Mouse (Mus musculus): ENCODE data around the gene Zfp26. TPM values are rescaled to one million over a fixed set of nuclear protein-coding genes. Genes with fewer than 3 reads are reported as not detected.

The Zfp26 gene
- polyA plus RNA-seq, 1 experiment from 2014 or later = 36.5 TPM

DNA sequence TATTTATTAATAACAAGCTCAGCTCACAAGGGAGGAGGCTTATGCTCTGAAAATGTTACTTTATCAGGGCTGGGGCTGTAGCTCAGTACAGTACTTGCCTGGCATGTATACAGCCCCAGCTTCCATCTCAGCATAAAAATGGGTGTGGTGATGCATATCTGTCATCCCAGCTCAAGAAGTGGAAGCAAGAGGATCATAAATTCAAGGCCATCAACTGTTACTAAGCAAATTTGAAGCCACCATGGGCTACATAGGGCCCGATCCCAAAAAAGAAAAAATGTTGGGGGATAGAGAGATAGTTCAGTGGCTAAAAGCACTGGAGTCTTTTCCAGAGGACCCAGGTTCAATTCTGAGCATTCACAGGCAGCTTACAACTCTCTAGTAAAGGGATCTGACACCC is 16.7 kb upstream of the Zfp26 start:
- H3K36me3 ChIP-seq (ENCODE audit: control insufficient read depth, insufficient read depth, low read length) = peaks cover 61% of the 10 kb centered on the region
- ATAC-seq (ENCODE audit: low FRiP score, low TSS enrichment) = no peak
- H3K27ac ChIP-seq (ENCODE audit: low read depth, low read length) = no peak overlapping the region
- H3K4me2 ChIP-seq (replicated peaks; ENCODE audit: low read depth, low read length) = no peak overlapping the region
- H3K4me3 ChIP-seq (ENCODE audit: low read length) = no peak overlapping the region
- 93% methylated on average over 1 of the region's 1 CpGs for WGBS
- H3K27me3 ChIP-seq (ENCODE audit: control insufficient read depth, insufficient read depth, low read length) = no peaks in the 10 kb centered on the region
- no peak overlapping the region for H3K9ac ChIP-seq (ENCODE audit: low read depth, low read length)
- H3K9me3 ChIP-seq (ENCODE audit: control insufficient read depth, low read length) = no peaks in the 10 kb centered on the region
- no peaks in the 10 kb centered on the region for H3K4me1 ChIP-seq (ENCODE audit: control insufficient read depth, insufficient read depth, low read length)

DNA sequence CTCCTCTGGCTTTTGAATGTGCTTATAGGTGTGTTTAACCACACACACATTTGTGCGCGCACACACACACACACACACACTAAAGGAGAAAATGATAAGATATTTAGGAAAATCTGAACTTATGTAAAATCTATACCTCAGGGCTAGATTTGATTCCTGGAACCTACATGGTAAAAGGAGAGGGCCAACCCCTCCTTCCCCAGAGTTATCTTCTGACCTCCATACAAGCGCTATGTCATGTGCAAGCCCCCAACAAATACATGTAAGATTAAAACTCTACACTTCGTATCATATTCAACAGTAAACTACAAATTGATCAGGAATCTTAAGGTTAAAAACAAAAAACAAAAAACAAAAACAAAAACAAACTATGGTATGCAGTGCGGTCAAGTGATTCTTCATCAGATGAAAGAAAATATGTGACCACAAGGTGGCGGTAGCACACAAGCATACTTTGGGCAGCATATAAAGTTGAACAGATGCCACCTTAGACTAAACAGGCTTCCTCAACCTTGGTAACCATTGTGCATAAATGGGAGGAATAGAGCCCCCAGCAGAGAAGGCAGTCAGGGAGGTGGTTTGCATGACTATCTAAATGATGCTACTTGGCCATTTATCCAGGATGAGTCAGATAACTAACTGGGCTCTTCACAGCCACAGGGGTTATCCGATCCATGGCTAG is 6.9 kb upstream of the Zfp26 start:
- 53% methylated on average over 7 of the region's 7 CpGs for WGBS
- Histone ChIP-seq H3K9ac (ENCODE audit: low read depth, low read length) (no peak overlapping the region), H3K27ac (ENCODE audit: low read depth, low read length) (no peak overlapping the region), H3K4me3 (ENCODE audit: low read length) (no peak overlapping the region), H3K27me3 (ENCODE audit: control insufficient read depth, insufficient read depth, low read length) (no peaks in the 10 kb centered on the region), H3K4me2 (replicated peaks; ENCODE audit: low read depth, low read length) (no peak overlapping the region), H3K36me3 (ENCODE audit: control insufficient read depth, insufficient read depth, low read length) (peaks cover 32% of the 10 kb centered on the region), H3K4me1 (ENCODE audit: control insufficient read depth, insufficient read depth, low read length) (no peaks in the 10 kb centered on the region), H3K9me3 (ENCODE audit: control insufficient read depth, low read length) (peaks cover 14% of the 10 kb centered on the region; the same call in 1 of the 2 replicates)
- ATAC-seq (ENCODE audit: low FRiP score, low TSS enrichment) = peak; percentile 56; the same call in 1 of the 2 replicates

DNA sequence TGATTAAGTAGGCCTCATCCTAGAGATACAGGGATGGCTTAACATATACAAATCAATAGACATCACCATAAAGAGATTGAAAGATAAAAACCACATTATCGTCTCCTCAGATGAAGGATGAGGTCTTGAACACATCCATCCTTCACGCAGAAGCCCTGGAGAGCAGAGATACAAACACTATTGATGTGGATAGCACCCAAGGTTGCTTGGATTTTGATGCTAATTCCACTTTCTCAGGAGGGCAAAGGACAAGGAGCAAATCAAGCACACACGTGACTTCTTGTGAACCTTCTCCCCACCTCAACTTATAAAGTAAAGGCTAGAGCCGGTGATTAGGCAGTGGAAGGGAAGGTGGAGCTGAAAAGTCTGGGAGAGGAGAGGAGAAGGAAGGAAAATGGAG is 6.3 kb downstream of the Zfp26 start:
- Histone ChIP-seq H3K36me3 (ENCODE audit: control insufficient read depth, insufficient read depth, low read length) (peaks cover 45% of the 10 kb centered on the region), H3K4me1 (ENCODE audit: control insufficient read depth, insufficient read depth, low read length) (0 out of 2 replicates have a peak, but pooled peaks cover 3% of the 10 kb centered on the region), H3K4me3 (ENCODE audit: low read length) (no peak overlapping the region), H3K9me3 (ENCODE audit: control insufficient read depth, low read length) (no peaks in the 10 kb centered on the region), H3K27ac (ENCODE audit: low read depth, low read length) (no peak overlapping the region), H3K9ac (ENCODE audit: low read depth, low read length) (no peak overlapping the region), H3K4me2 (replicated peaks; ENCODE audit: low read depth, low read length) (no peak overlapping the region), H3K27me3 (ENCODE audit: control insufficient read depth, insufficient read depth, low read length) (no peaks in the 10 kb centered on the region)
- WGBS = 89% methylated on average over 4 of the region's 4 CpGs
- no peak for ATAC-seq (ENCODE audit: low FRiP score, low TSS enrichment)

DNA sequence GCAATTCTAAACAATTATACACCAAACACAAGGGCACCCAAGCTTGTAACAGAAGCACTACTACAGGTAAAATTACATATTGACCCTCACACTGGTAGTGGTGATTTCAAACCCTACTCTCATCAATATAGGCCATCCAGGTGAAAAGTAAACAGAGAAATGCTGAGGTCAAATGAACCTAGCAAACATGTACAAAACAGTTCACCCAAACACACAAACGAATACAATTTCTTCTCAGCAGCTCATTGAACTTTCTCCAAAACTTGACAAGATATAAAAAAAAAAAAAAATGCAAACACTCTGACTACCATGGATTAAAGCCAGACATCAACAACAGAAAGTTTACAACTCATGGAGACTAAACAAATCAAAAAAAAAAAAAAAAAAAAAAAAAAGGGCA is 8.5 kb downstream of the Zfp26 start:
- WGBS = 95% methylated on average over 1 of the region's 1 CpGs
- Histone ChIP-seq H3K36me3 (ENCODE audit: control insufficient read depth, insufficient read depth, low read length) (peaks cover 38% of the 10 kb centered on the region), H3K4me2 (replicated peaks; ENCODE audit: low read depth, low read length) (no peak overlapping the region), H3K27ac (ENCODE audit: low read depth, low read length) (no peak overlapping the region), H3K4me1 (ENCODE audit: control insufficient read depth, insufficient read depth, low read length) (no peaks in the 10 kb centered on the region), H3K9ac (ENCODE audit: low read depth, low read length) (no peak overlapping the region), H3K9me3 (ENCODE audit: control insufficient read depth, low read length) (no peaks in the 10 kb centered on the region), H3K4me3 (ENCODE audit: low read length) (no peak overlapping the region), H3K27me3 (ENCODE audit: control insufficient read depth, insufficient read depth, low read length) (no peaks in the 10 kb centered on the region)
- ATAC-seq (ENCODE audit: low FRiP score, low TSS enrichment) = no peak

DNA sequence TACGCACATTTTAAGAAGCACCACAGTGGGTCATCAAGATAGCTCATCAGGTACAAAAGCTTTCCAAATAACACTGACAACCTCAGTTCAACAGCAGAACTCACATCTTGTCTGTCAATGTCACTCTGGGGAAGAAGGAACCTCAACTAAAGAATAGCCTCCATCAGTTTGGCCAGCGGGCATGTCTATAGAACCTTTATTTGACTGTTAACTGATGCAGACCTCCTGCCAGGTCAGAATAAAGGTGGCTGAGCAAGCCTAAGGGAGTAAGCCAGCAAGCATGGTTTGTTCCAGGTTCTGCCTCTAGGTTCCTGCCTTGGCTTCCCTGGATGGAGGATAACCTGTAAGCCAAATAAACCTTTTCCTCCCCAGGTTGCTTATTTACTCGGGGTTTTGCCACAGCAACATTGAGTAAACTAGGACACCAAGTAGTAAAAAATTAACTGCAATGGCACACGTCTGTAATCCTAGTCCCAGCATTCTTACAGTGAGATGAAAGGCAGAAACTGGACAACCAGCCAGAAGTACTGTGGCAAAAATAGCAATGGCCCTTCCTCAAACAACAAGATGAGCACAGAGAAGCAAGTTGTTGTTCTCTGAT is 16.7 kb downstream of the Zfp26 start:
- Histone ChIP-seq H3K9ac (ENCODE audit: low read depth, low read length) (no peak overlapping the region), H3K4me2 (replicated peaks; ENCODE audit: low read depth, low read length) (no peak overlapping the region), H3K9me3 (ENCODE audit: control insufficient read depth, low read length) (peaks cover 10% of the 10 kb centered on the region), H3K4me3 (ENCODE audit: low read length) (no peak overlapping the region), H3K4me1 (ENCODE audit: control insufficient read depth, insufficient read depth, low read length) (no peaks in the 10 kb centered on the region), H3K36me3 (ENCODE audit: control insufficient read depth, insufficient read depth, low read length) (peaks cover 75% of the 10 kb centered on the region), H3K27ac (ENCODE audit: low read depth, low read length) (no peak overlapping the region), H3K27me3 (ENCODE audit: control insufficient read depth, insufficient read depth, low read length) (no peaks in the 10 kb centered on the region)
- ATAC-seq (ENCODE audit: low FRiP score, low TSS enrichment) = no peak
- WGBS = 91% methylated on average over 4 of the region's 4 CpGs

DNA sequence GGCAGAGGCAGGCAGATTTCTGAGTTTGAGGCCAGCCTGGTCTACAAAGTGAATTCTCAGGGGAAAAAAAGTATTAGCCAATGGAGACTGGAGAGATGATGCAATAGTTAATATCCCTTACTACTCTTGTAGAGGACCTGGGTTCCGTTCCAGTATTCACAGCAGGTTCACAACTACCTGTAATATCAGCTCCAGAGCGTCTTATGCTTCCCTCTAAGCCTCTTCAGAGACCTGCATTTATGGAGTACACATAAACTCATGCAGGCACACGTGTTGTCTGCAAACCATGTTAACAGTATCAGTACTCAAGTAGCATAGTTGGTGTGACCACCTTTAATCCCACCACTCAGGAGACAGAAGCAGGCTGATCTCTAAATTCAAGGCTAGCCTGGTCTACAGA is 30.0 kb downstream of the Zfp26 start:
- H3K9ac ChIP-seq (ENCODE audit: low read depth, low read length) = no peak overlapping the region
- 84% methylated on average over 3 of the region's 3 CpGs for WGBS
- H3K4me2 ChIP-seq (replicated peaks; ENCODE audit: low read depth, low read length) = no peak overlapping the region
- no peaks in the 10 kb centered on the region; the same call in 1 of the 2 replicates for H3K9me3 ChIP-seq (ENCODE audit: control insufficient read depth, low read length)
- no peaks in the 10 kb centered on the region for H3K4me1 ChIP-seq (ENCODE audit: control insufficient read depth, insufficient read depth, low read length)
- no peak overlapping the region for H3K27ac ChIP-seq (ENCODE audit: low read depth, low read length)
- H3K4me3 ChIP-seq (ENCODE audit: low read length) = no peak overlapping the region
- peak; percentile 64; the same call in 1 of the 2 replicates for ATAC-seq (ENCODE audit: low FRiP score, low TSS enrichment)
- no peaks in the 10 kb centered on the region; the same call in none of the 2 replicates for H3K36me3 ChIP-seq (ENCODE audit: control insufficient read depth, insufficient read depth, low read length)
- no peaks in the 10 kb centered on the region for H3K27me3 ChIP-seq (ENCODE audit: control insufficient read depth, insufficient read depth, low read length)

DNA sequence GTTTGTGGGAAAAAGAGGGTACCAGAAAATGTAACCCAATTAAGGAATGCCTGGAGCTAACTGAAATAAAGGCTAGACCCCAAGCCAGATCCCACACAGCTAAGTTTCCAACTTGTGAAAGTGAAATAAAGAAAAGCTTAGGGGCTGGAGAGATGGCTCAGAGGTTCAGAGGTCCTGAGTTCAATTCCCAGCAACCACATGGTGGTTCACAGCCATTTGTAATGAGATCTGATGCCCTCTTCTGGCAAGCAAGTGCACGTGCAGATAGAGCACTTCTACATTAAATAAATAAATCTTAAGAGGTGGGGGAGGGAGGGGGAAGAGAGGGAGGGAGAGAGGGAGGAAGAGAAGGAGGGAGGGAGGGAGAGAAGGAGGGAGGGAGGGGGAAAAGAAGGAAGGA is 48.5 kb downstream of the Zfp26 start:
- no peak overlapping the region for H3K4me2 ChIP-seq (replicated peaks; ENCODE audit: low read depth, low read length)
- H3K4me1 ChIP-seq (ENCODE audit: control insufficient read depth, insufficient read depth, low read length) = no peaks in the 10 kb centered on the region
- WGBS = 18% methylated on average over 1 of the region's 1 CpGs
- H3K27ac ChIP-seq (ENCODE audit: low read depth, low read length) = no peak overlapping the region
- no peak overlapping the region for H3K9ac ChIP-seq (ENCODE audit: low read depth, low read length)
- no peaks in the 10 kb centered on the region for H3K27me3 ChIP-seq (ENCODE audit: control insufficient read depth, insufficient read depth, low read length)
- no peaks in the 10 kb centered on the region for H3K9me3 ChIP-seq (ENCODE audit: control insufficient read depth, low read length)
- H3K36me3 ChIP-seq (ENCODE audit: control insufficient read depth, insufficient read depth, low read length) = no peaks in the 10 kb centered on the region
- no peak for ATAC-seq (ENCODE audit: low FRiP score, low TSS enrichment)
- no peak overlapping the region for H3K4me3 ChIP-seq (ENCODE audit: low read length)

DNA sequence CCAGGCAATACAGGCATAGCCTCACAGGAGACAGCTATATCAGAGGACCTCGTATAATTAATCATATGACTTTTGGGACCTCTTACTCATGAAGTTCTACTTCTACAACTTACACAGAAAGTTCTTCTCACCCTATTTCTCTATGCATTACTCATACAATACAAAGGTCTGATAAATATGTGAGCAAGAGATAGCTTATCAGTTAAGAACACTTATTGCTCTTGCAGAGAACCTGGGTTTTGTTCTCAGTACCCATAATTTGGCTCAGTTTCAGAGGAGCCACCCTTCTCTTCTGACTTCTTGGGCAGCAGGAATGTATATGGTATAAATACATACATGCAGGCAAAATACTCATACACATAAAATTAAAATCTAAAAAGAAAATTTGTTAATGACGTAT is 50.6 kb downstream of the Zfp26 start:
- WGBS = 97% methylated on average over 2 of the region's 2 CpGs
- H3K27ac ChIP-seq (ENCODE audit: low read depth, low read length) = no peak overlapping the region
- H3K4me3 ChIP-seq (ENCODE audit: low read length) = no peak overlapping the region
- H3K9ac ChIP-seq (ENCODE audit: low read depth, low read length) = no peak overlapping the region
- H3K4me2 ChIP-seq (replicated peaks; ENCODE audit: low read depth, low read length) = no peak overlapping the region
- ATAC-seq (ENCODE audit: low FRiP score, low TSS enrichment) = no peak
- no peaks in the 10 kb centered on the region for H3K9me3 ChIP-seq (ENCODE audit: control insufficient read depth, low read length)
- no peaks in the 10 kb centered on the region for H3K36me3 ChIP-seq (ENCODE audit: control insufficient read depth, insufficient read depth, low read length)
- no peaks in the 10 kb centered on the region for H3K4me1 ChIP-seq (ENCODE audit: control insufficient read depth, insufficient read depth, low read length)
- H3K27me3 ChIP-seq (ENCODE audit: control insufficient read depth, insufficient read depth, low read length) = no peaks in the 10 kb centered on the region

DNA sequence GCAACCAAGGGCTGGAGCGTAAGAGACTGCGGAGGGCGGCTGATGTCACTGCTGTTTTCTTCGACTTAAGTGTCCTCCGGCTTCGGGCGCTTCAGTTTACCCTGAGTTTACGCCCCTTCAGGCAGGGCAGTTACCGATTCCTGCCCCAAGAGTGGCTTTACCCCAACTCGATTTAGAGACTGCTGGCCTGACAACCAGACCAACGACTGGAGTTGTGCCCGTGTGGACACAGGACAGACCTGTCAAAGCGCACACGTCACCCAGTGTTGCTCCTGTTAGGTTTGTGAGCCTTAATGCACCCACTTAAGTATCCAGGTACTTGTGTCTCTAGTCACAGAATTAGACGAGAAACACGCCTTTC is 74.6 kb downstream of the Zfp26 start:
- 0 out of 2 replicates have a peak overlapping the region, but pooled peaks have one; percentile 47 for H3K27ac ChIP-seq (ENCODE audit: low read depth, low read length)
- peaks cover 5% of the 10 kb centered on the region; the same call in 1 of the 2 replicates for H3K4me1 ChIP-seq (ENCODE audit: control insufficient read depth, insufficient read depth, low read length)
- H3K27me3 ChIP-seq (ENCODE audit: control insufficient read depth, insufficient read depth, low read length) = no peaks in the 10 kb centered on the region
- 22% methylated on average over 16 of the region's 16 CpGs for WGBS
- H3K36me3 ChIP-seq (ENCODE audit: control insufficient read depth, insufficient read depth, low read length) = no peaks in the 10 kb centered on the region
- ATAC-seq (ENCODE audit: low FRiP score, low TSS enrichment) = no peak; the same call in 1 of the 2 replicates
- peak overlapping the region; percentile 72 for H3K4me2 ChIP-seq (replicated peaks; ENCODE audit: low read depth, low read length)
- H3K9ac ChIP-seq (ENCODE audit: low read depth, low read length) = peak overlapping the region; percentile 77
- peak overlapping the region; percentile 64 for H3K4me3 ChIP-seq (ENCODE audit: low read length)
- no peaks in the 10 kb centered on the region for H3K9me3 ChIP-seq (ENCODE audit: control insufficient read depth, low read length)

Data from kidney, embryonic 14.5 days (tissue).